In genomic region chr2:68744599-68744998, GRCm38 (mm10) we compare ENCODE assay signal across 9 mouse cellular contexts.
DNase-seq lines count a peak whose midpoint lies in the region; TF ChIP-seq lines count a peak whose summit lies in the region.
"Had no signal": no experiment of that assay in that cellular context is flagged by ENCODE, and none has a peak within 500 bp of the region (broad histone marks: within the 10 kb centered on the region; RNA-seq: fewer than 3 reads in every experiment).

No protein-coding gene starts in this region.

- H3K27ac ChIP-seq in cerebellum, adult 2 months (ENCODE audit: insufficient read depth, low read length) = no peak overlapping the region
- no peak overlapping the region for H3K27ac ChIP-seq in left cerebral cortex, adult 2 months
- H3K27ac ChIP-seq: heart, embryonic 13.5 days had no signal

- no peaks in the 10 kb centered on the region for H3K27me3 ChIP-seq in cerebellum, adult 2 months (ENCODE audit: control insufficient read depth, insufficient read depth, low read length)
- H3K27me3 ChIP-seq: heart, embryonic 13.5 days had no signal

- intact Hi-C loops in left cerebral cortex, adult 2 months (cut with DNase I) = no loop called here

- no peaks in the 10 kb centered on the region for H3K4me1 ChIP-seq in cerebellum, adult 2 months (ENCODE audit: control insufficient read depth, insufficient read depth, low read length)
- H3K4me1 ChIP-seq: heart, embryonic 13.5 days had no signal

- TF ChIP-seq POLR2A in cerebellum, adult 2 months (IDR thresholded peaks at IDR 0.05; ENCODE audit: borderline replicate concordance, insufficient read depth, low read length) = no peak

- TF ChIP-seq CTCF in cerebellum, adult 2 months (IDR thresholded peaks at IDR 0.05; ENCODE audit: borderline replicate concordance, insufficient read depth, low read depth, low read length) = no peak
- peak; percentile 50 for TF ChIP-seq CTCF in left cerebral cortex, adult 2 months (IDR thresholded peaks at IDR 0.05)

- DNase-seq in cerebellum, postnatal 10 days = peak; percentile 15 to 28
- no peak for DNase-seq in cerebellum, adult 2 months
- DNase-seq in left cerebral cortex, adult 2 months (ENCODE audit: extremely low spot score in 1 of 2, low spot score in 2 of 2) = no peak
- DNase-seq in left cerebral cortex, adult 9 months (ENCODE audit: low spot score in 2 of 2) = no peak
- peak; percentile 21 for DNase-seq in adipocyte (ENCODE audit: low spot score)
- peak; percentile 15 for DNase-seq in lung, postnatal 36 days
- DNase-seq in gastrocnemius, adult 8-10 months (ENCODE audit: low spot score in 2 of 2) = no peak
- DNase-seq in natural killer cell, adult 2 months (ENCODE audit: low spot score in 2 of 2) = no peak

- WGBS in cerebellum, adult 2 months = 82% methylated on average over 4 of the region's 4 CpGs

- no peak overlapping the region for H3K4me3 ChIP-seq in cerebellum, adult 2 months (replicated peaks; ENCODE audit: insufficient read depth, low read depth, low read length)
- H3K4me3 ChIP-seq in left cerebral cortex, adult 2 months = no peak overlapping the region
- H3K4me3 ChIP-seq: heart, embryonic 13.5 days had no signal

Comparison
In these comparisons a context has a peak if more than half of its experiments do, and no peak if none do; other contexts are left out.
1. DNase-seq: peak in cerebellum, postnatal 10 days (2 of 2), adipocyte (single experiment) and lung, postnatal 36 days (single experiment); none in cerebellum, adult 2 months (0 of 2), left cerebral cortex, adult 2 months (0 of 2), left cerebral cortex, adult 9 months (0 of 2), gastrocnemius, adult 8-10 months (0 of 2) and natural killer cell, adult 2 months (0 of 2).